Mouse (Mus musculus) gonadal fat pad, adult 2 months (tissue): ENCODE data around the gene Trappc11. TPM values are rescaled to one million over a fixed set of nuclear protein-coding genes. Genes with fewer than 3 reads are reported as not detected.
"Not testable (repeated sequence)": the region's sequence is repeated elsewhere in the genome, so short reads cannot be mapped to it uniquely, and the experiment has no call there.

ENCODE experiments used
- DNase-seq: peaks from one replicate; pipeline ENCODE4 v3.0.0-alpha.2; 2012; ENCODE audit warnings: low read depth
- polyA plus RNA-seq: library from polyadenylated mRNA; depleted of rRNA; stranded (reverse); fragments of >200 nt; gene quantifications from 2 replicates; pipeline ENCODE4 v1.2.3, GENCODE M21; 2012; rRNA removed

Gene Trappc11
- polyA plus RNA-seq, 1 experiment, result 24.3 TPM

DNA sequence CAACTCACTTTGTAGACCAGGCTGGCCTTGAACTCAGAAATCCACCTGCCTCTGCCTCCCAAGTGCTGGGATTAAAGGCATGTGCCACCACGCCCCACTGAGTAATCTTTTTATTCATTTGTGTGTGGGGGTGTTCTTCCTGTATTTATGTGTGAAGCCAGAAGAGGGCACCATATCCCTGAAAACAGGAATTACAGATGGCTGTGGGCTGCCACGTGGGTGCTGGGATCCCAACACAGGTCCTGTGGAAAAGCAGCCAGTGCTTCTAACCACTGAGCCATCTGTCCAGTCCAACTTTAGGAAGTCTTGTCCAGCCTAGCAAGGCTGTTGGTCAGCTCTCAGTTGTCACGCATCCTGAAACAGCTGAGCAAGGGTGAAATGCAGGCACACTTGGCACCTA is 46.0 kb downstream of the Trappc11 start:
- DNase-seq, result no peak

DNA sequence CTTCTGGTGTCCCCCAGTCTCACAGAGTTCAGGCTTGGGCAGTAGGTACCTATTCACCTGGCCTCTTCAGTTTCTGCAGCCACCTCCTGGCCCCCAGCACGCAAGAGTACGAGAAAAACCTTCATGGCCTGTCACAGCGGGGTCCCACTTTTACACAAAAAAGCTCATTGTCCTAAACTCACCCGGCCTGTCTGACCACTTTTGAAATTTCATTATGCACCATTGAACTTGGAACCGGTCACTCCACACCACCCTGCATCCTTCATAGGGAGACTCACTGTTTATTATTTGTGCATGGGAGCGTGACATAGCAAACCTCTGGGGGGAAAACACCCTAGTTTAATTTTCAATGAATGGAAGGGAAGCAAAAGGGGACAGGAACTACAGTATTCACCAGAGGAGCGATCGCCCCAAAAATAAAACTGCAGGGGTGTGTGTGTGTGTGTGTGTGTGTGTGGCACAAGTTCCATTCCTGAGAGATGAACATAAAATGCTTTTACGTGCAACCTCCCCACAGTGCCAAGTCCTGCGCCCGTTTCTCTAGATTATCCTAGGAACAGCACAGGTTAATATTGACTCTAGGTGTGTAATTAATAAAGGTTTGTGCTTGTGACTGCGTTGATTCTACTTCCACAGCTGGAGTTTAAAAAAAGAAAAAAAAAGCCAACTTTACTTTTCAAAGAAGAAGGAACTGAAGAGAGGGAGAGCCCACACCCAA is 50.8 kb downstream of the Trappc11 start:
- no peak for DNase-seq

DNA sequence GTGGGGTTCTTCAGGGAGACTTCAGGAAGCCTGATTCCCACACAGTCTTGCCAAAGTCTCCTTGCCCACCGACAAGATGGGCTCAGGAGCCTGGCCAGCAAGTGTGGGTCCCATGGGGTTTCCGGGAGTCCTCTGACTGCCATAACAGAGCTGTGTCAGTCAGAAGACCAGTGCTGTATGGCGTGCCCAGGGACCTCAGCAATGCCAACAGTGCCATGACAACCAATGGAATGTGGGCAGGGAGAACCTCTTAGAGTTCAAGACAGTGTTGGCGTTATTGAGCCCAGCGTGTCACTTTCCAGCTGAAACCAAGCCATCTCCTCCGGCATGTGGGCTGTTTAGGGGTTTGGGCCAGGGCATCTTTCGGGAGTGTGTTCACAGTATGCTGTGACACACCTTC is 53.2 kb downstream of the Trappc11 start:
- DNase-seq, result peak; percentile 1

DNA sequence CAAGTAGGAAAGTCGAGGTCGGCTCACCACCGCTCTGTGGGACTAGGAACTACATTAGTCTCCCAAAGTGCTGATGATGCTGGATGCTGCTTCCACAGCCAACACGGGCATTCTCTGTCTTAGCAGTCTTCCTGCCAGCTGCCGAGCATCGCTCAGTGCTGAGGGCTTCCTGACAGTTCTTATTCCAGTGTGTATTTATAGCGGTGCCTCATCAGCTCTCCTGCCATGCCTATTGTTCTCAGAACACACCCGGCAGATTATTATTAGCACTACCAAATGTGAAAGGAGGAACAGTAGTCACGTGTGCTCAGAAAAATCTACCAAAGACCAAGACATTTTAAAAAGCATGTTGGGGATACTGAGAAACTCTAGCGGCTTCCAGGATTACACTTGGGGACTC is 71.6 kb downstream of the Trappc11 start:
- no peak for DNase-seq

DNA sequence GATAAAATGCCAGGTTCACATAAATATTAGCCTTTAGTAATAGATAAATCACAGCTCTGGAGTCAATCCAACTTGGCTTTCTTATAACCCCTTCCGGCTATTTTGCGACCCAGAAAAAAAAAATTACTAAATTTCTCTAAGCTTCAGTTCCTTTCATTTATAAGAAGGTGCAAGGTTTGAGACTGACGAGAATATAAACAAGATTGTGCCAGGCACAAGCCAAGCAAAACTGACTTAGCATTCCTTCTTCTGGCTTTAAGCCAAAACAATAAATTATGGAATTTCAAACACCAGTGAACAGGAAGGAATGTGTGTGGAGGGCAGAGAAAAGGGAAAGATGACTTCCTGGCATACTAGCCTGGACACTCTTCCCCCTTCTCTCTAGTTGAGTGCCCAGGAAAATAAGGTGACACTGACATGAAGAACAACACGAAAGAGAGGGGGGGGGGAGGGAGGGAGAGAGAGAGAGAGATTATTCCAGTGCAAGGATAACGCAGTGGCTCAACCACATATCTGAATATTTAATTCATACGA is 74.0 kb downstream of the Trappc11 start:
- DNase-seq, result no peak

DNA sequence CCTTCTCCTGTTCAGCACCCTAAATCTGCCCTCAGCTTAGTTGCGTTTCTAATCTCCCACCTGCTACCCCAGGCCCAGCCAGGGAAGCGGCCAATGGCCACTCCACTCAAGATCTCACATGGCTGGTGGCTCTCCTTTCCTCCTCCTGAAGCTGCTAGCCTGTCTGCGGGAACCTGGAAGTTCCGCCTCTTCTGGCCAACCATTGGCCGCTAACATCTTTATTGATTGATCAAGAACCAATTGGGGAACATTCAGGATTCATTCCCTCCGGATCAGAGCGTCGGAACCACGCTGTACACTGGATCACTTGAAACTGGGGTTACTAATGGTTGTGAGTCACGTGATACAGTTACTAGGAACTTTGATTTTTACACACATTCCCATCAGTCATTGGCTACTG is 74.7 kb downstream of the Trappc11 start:
- no peak for DNase-seq

DNA sequence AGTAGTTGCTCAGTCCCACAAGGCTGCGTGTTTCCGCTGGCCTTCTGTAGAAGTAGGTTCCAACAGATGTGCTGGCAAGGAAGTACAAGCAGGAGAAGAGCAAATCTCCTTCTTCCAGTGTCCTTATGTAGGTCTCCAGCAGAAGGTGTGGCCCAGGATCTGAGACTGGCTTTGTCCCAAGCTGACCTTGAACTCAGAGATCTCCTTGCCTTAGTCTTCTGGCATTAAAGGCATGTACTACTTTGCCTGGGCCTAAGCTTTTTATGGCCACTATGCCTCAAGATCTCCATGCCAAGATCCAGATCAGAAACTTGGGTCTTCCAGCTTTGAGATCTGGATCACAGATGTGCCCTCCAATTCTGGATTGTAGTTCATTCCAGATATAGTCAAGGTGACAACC is 84.1 kb downstream of the Trappc11 start:
- DNase-seq, result not testable (repeated sequence)

DNA sequence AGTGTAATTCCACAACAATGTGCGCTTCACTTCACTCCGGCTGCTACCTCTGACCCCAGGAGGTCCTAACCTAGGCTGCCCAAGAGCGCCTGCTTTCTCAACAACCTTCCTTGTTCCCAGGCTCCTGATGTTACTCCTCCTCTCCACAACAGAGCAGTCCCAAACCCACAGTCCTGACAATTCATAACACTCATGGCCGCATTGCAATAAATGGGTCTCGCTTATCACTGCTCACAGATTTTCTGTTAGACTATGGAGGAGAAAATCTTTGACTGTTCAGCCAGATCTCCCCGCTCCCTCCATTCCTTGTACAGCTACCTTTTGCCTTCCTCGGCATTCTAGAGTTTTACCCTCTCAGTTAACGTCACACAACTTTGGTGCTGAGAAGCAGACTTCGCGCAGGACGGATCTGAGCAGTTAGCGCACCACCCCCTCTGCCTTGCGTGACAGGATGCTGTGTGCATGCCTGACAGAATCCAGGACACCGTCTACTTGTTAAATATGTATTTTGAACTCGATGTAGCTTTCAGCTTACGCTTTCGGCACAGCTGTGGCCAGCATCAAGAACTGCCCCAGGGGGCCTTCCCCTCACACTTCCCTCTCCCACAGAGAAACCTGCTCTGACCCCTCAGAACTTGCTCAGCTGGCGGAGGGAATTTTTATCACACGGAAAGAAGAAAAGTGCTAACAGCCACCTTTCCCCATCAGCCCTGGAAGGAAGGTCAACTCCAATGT is 86.8 kb downstream of the Trappc11 start, which contains the start of gene Stox2:
Stox2 (minus strand) TSS at position 51 of the 735 bp plus-strand sequence.
- DNase-seq, result no peak

Other genes with a start within 250 kb of the Trappc11 start
- 5.1 and 7.3 TPM in 2 replicates for gene Stox2, start 87.1 kb downstream of the Trappc11 start, polyA plus RNA-seq
- 12.5 and 13.4 TPM in 2 replicates for gene Rwdd4a, start 194 bp upstream of the Trappc11 start, polyA plus RNA-seq
- 4.8 and 7.1 TPM in 2 replicates for gene Ing2, start 142.1 kb upstream of the Trappc11 start, polyA plus RNA-seq
- gene Cdkn2aip, start 180.5 kb upstream of the Trappc11 start, polyA plus RNA-seq, result 7.6 and 9.6 TPM in 2 replicates